Comparison of ENCODE assay signal across 8 mouse cellular contexts in the genomic region with DNA sequence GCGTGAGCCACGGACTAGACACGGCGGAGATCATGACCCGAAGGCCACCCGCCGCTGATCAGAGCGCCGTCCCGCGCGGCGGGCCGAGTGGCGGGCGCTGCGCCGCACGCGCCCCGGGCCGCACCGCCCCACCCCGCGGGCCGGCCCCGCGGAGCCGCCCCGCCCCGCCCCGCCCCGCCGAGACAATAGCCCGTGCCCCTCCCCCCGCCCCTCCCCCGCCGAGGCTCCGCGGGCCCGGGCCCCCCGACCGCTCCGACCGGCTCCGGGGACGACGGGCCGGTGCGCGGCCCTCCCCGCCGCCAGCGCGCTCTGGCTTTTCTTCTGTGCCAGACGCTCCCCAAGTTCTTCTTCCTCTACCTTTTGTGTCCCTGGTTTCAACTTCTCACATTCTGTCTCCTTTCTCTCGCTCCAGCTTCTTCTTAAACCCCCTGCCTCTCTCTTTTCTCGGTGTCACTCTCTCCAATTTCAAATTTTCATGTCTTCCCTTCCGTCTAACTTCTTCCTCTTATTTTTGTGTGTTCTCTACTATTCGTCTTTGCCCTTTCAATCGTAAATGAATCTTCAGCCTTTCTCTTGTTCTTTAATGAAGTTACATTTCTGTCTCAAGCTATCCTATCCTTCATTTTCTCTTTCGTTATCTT. TPM values are rescaled to one million over a fixed set of nuclear protein-coding genes. Genes with fewer than 3 reads are reported as not detected.
DNase-seq lines count a peak whose midpoint lies in the region; ATAC-seq lines count a peak whose summit lies in the region.
"Had no signal": no experiment of that assay in that cellular context is flagged by ENCODE, and none has a peak within 500 bp of the region (broad histone marks: within the 10 kb centered on the region; RNA-seq: fewer than 3 reads in every experiment).

No protein-coding gene starts in this region.

- DNase-seq in lung, postnatal 10 days = no peak
- no peak for DNase-seq in forebrain, embryonic 14.5 days (ENCODE audit: low spot score)
- DNase-seq in right cerebral cortex, postnatal 36 days (ENCODE audit: low spot score in 2 of 2) = no peak
- DNase-seq: gastrocnemius, postnatal 36 days had no signal

- peaks cover 94% of the 10 kb centered on the region for H3K27me3 ChIP-seq in lung, embryonic 16.5 days (ENCODE audit: control insufficient read depth, insufficient read depth, low read depth, low read length)
- H3K27me3 ChIP-seq in forebrain, embryonic 14.5 days (replicated peaks; ENCODE audit: control insufficient read depth, insufficient read depth, low read length) = peaks cover 100% of the 10 kb centered on the region
- peaks cover 98% of the 10 kb centered on the region for H3K27me3 ChIP-seq in limb, embryonic 13.5 days
- peaks cover 98% of the 10 kb centered on the region for H3K27me3 ChIP-seq in stomach, embryonic 15.5 days (replicated peaks)

- no peak for ATAC-seq in lung, embryonic 16.5 days (ENCODE audit: low read depth)
- no peak for ATAC-seq in forebrain, embryonic 14.5 days
- ATAC-seq in limb, embryonic 13.5 days (ENCODE audit: low FRiP score, low read depth) = no peak
- ATAC-seq in stomach, embryonic 15.5 days (ENCODE audit: insufficient read depth, low FRiP score, low read depth) = no peak
- ATAC-seq in erythroblast, adult 5-6 weeks (replicated peaks; ENCODE audit: low FRiP score, poor library complexity, severe bottlenecking) = no peak

- peaks cover 33% of the 10 kb centered on the region for H3K4me1 ChIP-seq in lung, embryonic 16.5 days (replicated peaks; ENCODE audit: control insufficient read depth, insufficient read depth, low read length)
- H3K4me1 ChIP-seq in forebrain, embryonic 14.5 days (ENCODE audit: control insufficient read depth, insufficient read depth, low read length) = peaks cover 6% of the 10 kb centered on the region
- H3K4me1 ChIP-seq in limb, embryonic 13.5 days = peaks cover 51% of the 10 kb centered on the region
- peaks cover 52% of the 10 kb centered on the region for H3K4me1 ChIP-seq in stomach, embryonic 15.5 days

- peak overlapping the region; percentile 90 for H3K4me2 ChIP-seq in lung, embryonic 16.5 days (ENCODE audit: low read depth, low read length)
- peak overlapping the region; percentile 50 for H3K4me2 ChIP-seq in forebrain, embryonic 14.5 days (ENCODE audit: low read length)
- peak overlapping the region; percentile 74 for H3K4me2 ChIP-seq in limb, embryonic 13.5 days (replicated peaks)
- H3K4me2 ChIP-seq in stomach, embryonic 15.5 days = peak overlapping the region; percentile 90

- H3K4me3 ChIP-seq in lung, embryonic 16.5 days (ENCODE audit: low read length) = peak overlapping the region; percentile 63
- peak overlapping the region; percentile 30 for H3K4me3 ChIP-seq in forebrain, embryonic 14.5 days (ENCODE audit: low read depth, low read length)
- peak overlapping the region; percentile 52 for H3K4me3 ChIP-seq in limb, embryonic 13.5 days
- peak overlapping the region; percentile 42 for H3K4me3 ChIP-seq in stomach, embryonic 15.5 days (replicated peaks)

- H3K9me3 ChIP-seq in lung, embryonic 16.5 days (ENCODE audit: control insufficient read depth, low read length) = no peaks in the 10 kb centered on the region
- H3K9me3 ChIP-seq in forebrain, embryonic 14.5 days (replicated peaks; ENCODE audit: control insufficient read depth, low read length) = no peaks in the 10 kb centered on the region
- no peaks in the 10 kb centered on the region for H3K9me3 ChIP-seq in limb, embryonic 13.5 days
- no peaks in the 10 kb centered on the region for H3K9me3 ChIP-seq in stomach, embryonic 15.5 days

- H3K9ac ChIP-seq in lung, embryonic 16.5 days (ENCODE audit: low read length) = peak overlapping the region; percentile 73
- no peak overlapping the region for H3K9ac ChIP-seq in forebrain, embryonic 14.5 days (ENCODE audit: low read length)
- H3K9ac ChIP-seq in limb, embryonic 13.5 days = peak overlapping the region; percentile 66
- no peak overlapping the region for H3K9ac ChIP-seq in stomach, embryonic 15.5 days

- 3% methylated on average over 24 of the region's 62 CpGs for WGBS in lung, embryonic 16.5 days
- WGBS in forebrain, embryonic 14.5 days = 1% methylated on average over 17 of the region's 62 CpGs
- WGBS in limb, embryonic 13.5 days = 2% methylated on average over 31 of the region's 62 CpGs
- WGBS in stomach, embryonic 15.5 days = 1% methylated on average over 46 of the region's 62 CpGs

- H3K27ac ChIP-seq in lung, embryonic 16.5 days (ENCODE audit: low read length) = peak overlapping the region; percentile 66
- no peak overlapping the region for H3K27ac ChIP-seq in forebrain, embryonic 14.5 days (ENCODE audit: low read depth, low read length)
- H3K27ac ChIP-seq in limb, embryonic 13.5 days = no peak overlapping the region; the same call in 1 of the 2 replicates
- no peak overlapping the region for H3K27ac ChIP-seq in stomach, embryonic 15.5 days

- no peaks in the 10 kb centered on the region for H3K36me3 ChIP-seq in lung, embryonic 16.5 days (ENCODE audit: control insufficient read depth, insufficient read depth, low read length)
- H3K36me3 ChIP-seq in forebrain, embryonic 14.5 days (ENCODE audit: control insufficient read depth, insufficient read depth, low read length) = no peaks in the 10 kb centered on the region
- H3K36me3 ChIP-seq in limb, embryonic 13.5 days = no peaks in the 10 kb centered on the region
- no peaks in the 10 kb centered on the region for H3K36me3 ChIP-seq in stomach, embryonic 15.5 days

RNA-seq across cellular contexts. Expression of gene Tbx1, which starts 3.4 kb away (rescaled TPM):
- 5.5 and 6.2 TPM in 2 replicates for polyA plus RNA-seq in lung, embryonic 16.5 days (2015; fragmentation: Nextera tagmentation; extraction: Ambion mirVana)
- 0.48 and 0.64 TPM in 2 replicates for polyA plus RNA-seq in forebrain, embryonic 14.5 days (2014; fragmentation: Nextera tagmentation; extraction: Ambion mirVana)
- 5.5 and 6.0 TPM in 2 replicates for polyA plus RNA-seq in limb, embryonic 13.5 days (2015; fragmentation: Nextera tagmentation; extraction: Ambion mirVana)
- 0.85 and 1.1 TPM in 2 replicates for polyA plus RNA-seq in stomach, embryonic 15.5 days (2015; fragmentation: Nextera tagmentation; extraction: Ambion mirVana)
- not detected in 2 replicates for total RNA-seq in erythroblast, adult 5-6 weeks (2015; ENCODE audit: low replicate concordance)
- total RNA-seq in erythroblast, adult 5-6 weeks (2017; ENCODE audit: low replicate concordance) = not detected in 2 replicates

RNA-seq across cellular contexts. Expression of gene Gp1bb, which starts 35.2 kb away (rescaled TPM):
- 2.0 and 2.2 TPM in 2 replicates for polyA plus RNA-seq in lung, embryonic 16.5 days (2015; fragmentation: Nextera tagmentation; extraction: Ambion mirVana)
- polyA plus RNA-seq in forebrain, embryonic 14.5 days (2014; fragmentation: Nextera tagmentation; extraction: Ambion mirVana) = 9.6 and 10.3 TPM in 2 replicates
- 2.6 and 3.6 TPM in 2 replicates for polyA plus RNA-seq in limb, embryonic 13.5 days (2015; fragmentation: Nextera tagmentation; extraction: Ambion mirVana)
- polyA plus RNA-seq in stomach, embryonic 15.5 days (2015; fragmentation: Nextera tagmentation; extraction: Ambion mirVana) = 1.3 and 1.6 TPM in 2 replicates
- total RNA-seq in erythroblast, adult 5-6 weeks (2015; ENCODE audit: low replicate concordance) = 3.7 TPM in 1 of 2 replicates, not detected in the other
- total RNA-seq in erythroblast, adult 5-6 weeks (2017; ENCODE audit: low replicate concordance) = 0.56 and 0.94 TPM in 2 replicates
- total RNA-seq: gastrocnemius, postnatal 36 days had no signal

RNA-seq across cellular contexts. Expression of gene Gm49601, which starts 39.2 kb away (rescaled TPM):
- polyA plus RNA-seq in lung, embryonic 16.5 days (2015; fragmentation: Nextera tagmentation; extraction: Ambion mirVana) = 3.6 and 4.2 TPM in 2 replicates
- polyA plus RNA-seq in forebrain, embryonic 14.5 days (2014; fragmentation: Nextera tagmentation; extraction: Ambion mirVana) = 5.7 and 8.2 TPM in 2 replicates
- polyA plus RNA-seq in limb, embryonic 13.5 days (2015; fragmentation: Nextera tagmentation; extraction: Ambion mirVana) = 5.9 and 6.0 TPM in 2 replicates
- 2.6 and 3.4 TPM in 2 replicates for polyA plus RNA-seq in stomach, embryonic 15.5 days (2015; fragmentation: Nextera tagmentation; extraction: Ambion mirVana)
- not detected in 2 replicates for total RNA-seq in erythroblast, adult 5-6 weeks (2015; ENCODE audit: low replicate concordance)
- 0.85 TPM in 1 of 2 replicates, not detected in the other for total RNA-seq in erythroblast, adult 5-6 weeks (2017; ENCODE audit: low replicate concordance)

RNA-seq across cellular contexts. Expression of gene Sept5, which starts 42.7 kb away (rescaled TPM):
- 21.1 and 22.2 TPM in 2 replicates for polyA plus RNA-seq in lung, embryonic 16.5 days (2015; fragmentation: Nextera tagmentation; extraction: Ambion mirVana)
- 138 and 177 TPM in 2 replicates for polyA plus RNA-seq in forebrain, embryonic 14.5 days (2014; fragmentation: Nextera tagmentation; extraction: Ambion mirVana)
- 37.0 and 41.7 TPM in 2 replicates for polyA plus RNA-seq in limb, embryonic 13.5 days (2015; fragmentation: Nextera tagmentation; extraction: Ambion mirVana)
- polyA plus RNA-seq in stomach, embryonic 15.5 days (2015; fragmentation: Nextera tagmentation; extraction: Ambion mirVana) = 21.7 and 22.9 TPM in 2 replicates
- 13.4 and 19.4 TPM in 2 replicates for total RNA-seq in erythroblast, adult 5-6 weeks (2015; ENCODE audit: low replicate concordance)
- total RNA-seq in erythroblast, adult 5-6 weeks (2017; ENCODE audit: low replicate concordance) = 11.7 and 15.2 TPM in 2 replicates

Comparison
In these comparisons a context has a peak if more than half of its experiments do, and no peak if none do; other contexts are left out.
1. H3K9ac ChIP-seq: peak in lung, embryonic 16.5 days (single experiment) and limb, embryonic 13.5 days (single experiment); none in forebrain, embryonic 14.5 days (single experiment) and stomach, embryonic 15.5 days (single experiment).
2. Peak in every context shown above with its lines, with median percentiles within 50 percentile points of each other: H3K4me2 ChIP-seq and H3K4me3 ChIP-seq.